Mouse (Mus musculus) limb, embryonic 14.5 days (tissue): ENCODE results near the gene Pramef12. TPM values are rescaled to one million over a fixed set of nuclear protein-coding genes. Genes with fewer than 3 reads are reported as not detected.
A peak's percentile ranks its signal among the peaks of the same experiment; 100 is the strongest.
"Not testable (repeated sequence)": the region's sequence is repeated elsewhere in the genome, so short reads cannot be mapped to it uniquely, and the experiment has no call there.

Experiments
- ATAC-seq: fragments of 200-750 bp; cut with Nextera tagmentation; 2 replicates; pipeline ENCODE4 v1.8.0; 2017; ENCODE audit warnings: low read depth, moderate number of reproducible peaks, moderate TSS enrichment; ENCODE audit not compliant: low FRiP score
- DNase-seq: peaks from one replicate; pipeline ENCODE4 v3.0.0-alpha.2; 2015; ENCODE audit warnings: low spot score
- H3K27ac ChIP-seq: fragments of 300-500 bp; sonication (generic); replicated peaks from 2 replicates; pipeline ENCODE4 v1.5.1; 2014; ENCODE audit warnings: low read depth, mild to moderate bottlenecking, low read length, moderate library complexity, mixed read lengths
- H3K27me3 ChIP-seq: fragments of 300-500 bp; sonication (generic); 2 replicates; pipeline ENCODE4 v1.6.1; 2014; ENCODE audit warnings: low read length, mixed read lengths; ENCODE audit not compliant: control insufficient read depth, insufficient read depth
- H3K36me3 ChIP-seq: fragments of 300-500 bp; sonication (generic); 2 replicates; pipeline ENCODE4 v1.6.1; 2014; ENCODE audit warnings: mild to moderate bottlenecking, low read length, moderate library complexity, mixed read lengths; ENCODE audit not compliant: control insufficient read depth, insufficient read depth
- H3K4me1 ChIP-seq: fragments of 300-500 bp; sonication (generic); 2 replicates; pipeline ENCODE4 v1.6.1; 2014; ENCODE audit warnings: antibody characterized with exemption, low read length, mixed read lengths; ENCODE audit not compliant: control insufficient read depth, insufficient read depth
- H3K4me2 ChIP-seq: fragments of 300-500 bp; sonication (generic); replicated peaks from 2 replicates; pipeline ENCODE4 v1.6.1; 2014; ENCODE audit warnings: low read depth, mild to moderate bottlenecking, low read length, moderate library complexity; ENCODE audit not compliant: severe bottlenecking
- H3K4me3 ChIP-seq: fragments of 300-500 bp; sonication (generic); replicated peaks from 2 replicates; pipeline ENCODE4 v1.5.1; 2014; ENCODE audit warnings: low read length
- H3K9ac ChIP-seq: fragments of 300-500 bp; sonication (generic); 2 replicates; pipeline ENCODE4 v1.6.1; 2014; ENCODE audit warnings: mild to moderate bottlenecking, low read depth, low read length, moderate library complexity; ENCODE audit not compliant: severe bottlenecking
- H3K9me3 ChIP-seq: fragments of 300-500 bp; sonication (generic); 2 replicates; pipeline ENCODE4 v1.6.1; 2016; ENCODE audit warnings: low read length; ENCODE audit not compliant: control insufficient read depth
- POLR2A ChIP-seq: fragments of 200-500 bp; IDR thresholded peaks from 2 replicates; pipeline ENCODE4 v1.8.0; 2012; ENCODE audit warnings: inconsistent platforms, mild to moderate bottlenecking, moderate library complexity, borderline replicate concordance; ENCODE audit not compliant: insufficient read depth, insufficient read length; ENCODE audit errors: extremely low read depth
- WGBS: fragments of 180-500 bp; shearing (Covaris S2); extraction: QIAGEN DNeasy Blood & Tissue Kit; methylation state at CpG from one replicate; pipeline ENCODE4 v1.1.7; 2014; 5-methylcytosine and 5-hydroxymethylcytosine counted together
- polyA plus RNA-seq, 2 experiments: library from polyadenylated mRNA; depleted of rRNA in 1 of 2; stranded (reverse) in 1 of 2; unstranded in 1 of 2; fragments of >200 nt; fragmentation: Nextera tagmentation in 1 of 2; extraction: Ambion mirVana in 1 of 2; gene quantifications; 2 replicates each; pipeline versions ENCODE4 v1.2.1 to v1.2.3; 2012 to 2014

The Pramef12 gene
- polyA plus RNA-seq, 2 experiments = 0.33 to 0.75 TPM

DNA sequence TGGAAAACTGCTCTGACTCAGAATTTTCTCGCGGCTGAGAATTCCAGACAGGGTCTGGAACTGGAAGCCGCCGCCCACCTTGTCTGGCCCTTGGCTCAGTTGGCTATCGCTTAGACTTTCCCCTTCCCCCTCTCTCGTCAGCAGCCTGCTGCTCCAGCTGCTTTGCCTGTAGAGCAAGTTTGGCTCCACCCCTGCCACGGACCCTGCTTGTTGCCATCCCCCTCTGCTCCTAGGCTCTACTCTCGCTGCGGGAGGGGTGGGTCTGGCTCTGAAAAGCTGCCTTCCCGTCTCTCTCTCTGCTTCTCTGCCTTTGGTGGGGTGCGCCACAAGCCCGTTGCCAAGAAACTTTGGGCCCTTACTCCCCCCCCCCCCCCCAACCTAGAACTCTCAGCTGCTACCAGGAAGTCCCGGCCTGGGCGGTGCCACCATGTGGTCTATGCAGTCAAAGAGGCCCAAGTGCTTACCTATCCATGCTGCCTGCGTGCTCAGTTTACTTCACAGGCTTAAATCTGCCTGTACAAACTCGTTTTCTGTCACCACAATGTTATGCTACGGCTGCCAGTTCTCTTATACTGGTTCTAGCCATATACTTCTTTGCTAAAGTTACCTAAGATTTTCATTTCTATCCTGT, 3.7 kb downstream of the Pramef12 start:
- Histone ChIP-seq H3K4me2 (peak overlapping the region; percentile 44), H3K4me1 (no peaks in the 10 kb centered on the region), H3K9ac (peak overlapping the region; percentile 42; the same call in 1 of the 2 replicates), H3K27me3 (no peaks in the 10 kb centered on the region), H3K27ac (peak overlapping the region; percentile 79), H3K9me3 (no peaks in the 10 kb centered on the region), H3K36me3 (no peaks in the 10 kb centered on the region), H3K4me3 (peak overlapping the region; percentile 30)
- no peak for TF ChIP-seq POLR2A
- peak; percentile 94 for ATAC-seq
- 4% methylated on average over 16 of the region's 17 CpGs for WGBS
- peak; percentile 87 for DNase-seq

DNA sequence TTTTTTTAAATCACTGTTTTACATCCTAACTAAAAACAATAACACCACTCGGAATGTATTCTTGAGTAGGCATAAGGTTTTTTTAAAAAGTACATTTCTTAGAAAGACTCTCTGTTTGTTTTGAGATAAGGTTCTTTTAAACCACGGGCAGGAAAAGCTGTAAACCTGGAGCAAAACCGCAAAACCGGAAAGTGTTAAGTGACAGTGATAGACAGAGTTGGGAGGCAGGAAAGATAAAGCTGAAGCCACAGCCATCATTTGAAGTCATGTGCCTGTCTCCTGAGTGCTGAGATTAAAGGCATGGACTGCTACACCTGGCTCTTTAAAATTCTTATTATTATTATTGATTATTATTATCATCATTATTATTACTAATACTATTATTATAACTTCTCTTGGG, 5.6 kb downstream of the Pramef12 start:
- no peaks in the 10 kb centered on the region for H3K36me3 ChIP-seq
- ATAC-seq = no peak
- DNase-seq = no peak
- H3K27ac ChIP-seq = no peak overlapping the region
- H3K27me3 ChIP-seq = no peaks in the 10 kb centered on the region
- H3K4me1 ChIP-seq = no peaks in the 10 kb centered on the region
- WGBS = 57% methylated on average over 4 of the region's 4 CpGs
- TF ChIP-seq POLR2A = no peak
- H3K4me3 ChIP-seq = no peak overlapping the region
- no peaks in the 10 kb centered on the region for H3K9me3 ChIP-seq
- no peak overlapping the region for H3K4me2 ChIP-seq
- H3K9ac ChIP-seq = no peak overlapping the region

DNA sequence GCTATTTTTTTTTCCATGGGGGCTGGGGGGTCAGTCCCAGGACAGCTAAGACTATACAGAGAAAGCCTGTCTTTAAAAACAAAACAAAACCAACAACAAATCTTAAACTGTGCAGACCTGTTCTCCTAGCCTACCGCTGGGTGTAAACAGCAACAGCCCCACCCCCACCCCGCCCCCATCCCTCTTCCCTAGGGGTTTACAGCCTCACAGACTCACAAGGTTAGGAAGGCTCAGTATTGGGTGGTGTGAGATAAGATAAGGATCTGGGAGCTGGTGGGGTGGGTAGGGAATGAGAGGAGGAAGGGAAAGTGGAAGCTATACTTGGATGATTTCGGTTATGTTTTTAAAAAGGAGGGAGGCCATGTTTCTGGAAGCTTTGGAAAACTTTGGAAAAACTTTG, 11.9 kb downstream of the Pramef12 start:
- H3K4me1 ChIP-seq = no peaks in the 10 kb centered on the region
- TF ChIP-seq POLR2A = no peak
- 30% methylated on average over 3 of the region's 3 CpGs for WGBS
- no peak for DNase-seq
- H3K36me3 ChIP-seq = no peaks in the 10 kb centered on the region
- ATAC-seq = no peak
- no peaks in the 10 kb centered on the region for H3K27me3 ChIP-seq
- no peaks in the 10 kb centered on the region for H3K9me3 ChIP-seq
- no peak overlapping the region for H3K9ac ChIP-seq
- no peak overlapping the region for H3K4me3 ChIP-seq
- H3K4me2 ChIP-seq = no peak overlapping the region
- H3K27ac ChIP-seq = no peak overlapping the region

DNA sequence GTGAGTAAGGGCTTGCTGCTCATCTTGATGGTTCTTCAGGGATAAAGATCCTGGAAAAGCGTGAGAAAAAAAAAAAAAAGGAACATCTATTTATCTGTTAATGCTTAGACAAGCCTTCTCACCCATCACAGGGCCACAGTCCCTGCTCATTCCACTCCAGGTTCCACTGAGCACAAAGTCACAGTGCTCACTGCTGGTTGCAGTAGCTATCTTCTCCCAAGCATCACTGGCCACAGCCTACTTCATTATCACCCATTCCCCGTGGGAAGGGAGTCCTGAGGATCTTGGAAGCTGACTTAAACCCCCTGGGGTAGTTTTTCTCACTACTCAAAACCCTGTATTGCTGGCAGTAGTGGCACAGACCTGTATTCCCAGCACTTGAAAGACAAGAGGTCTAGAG, 30.4 kb downstream of the Pramef12 start, which contains the start of gene Pramef20:
Gene Pramef20, minus strand, starts transcription at position 23 of the 400 bp plus-strand sequence.
- no peaks in the 10 kb centered on the region for H3K27me3 ChIP-seq
- no peaks in the 10 kb centered on the region for H3K36me3 ChIP-seq
- ATAC-seq = no peak
- H3K9ac ChIP-seq = no peak within 1 kb of the TSS
- H3K4me3 ChIP-seq = no peak within 1 kb of the TSS
- H3K27ac ChIP-seq = no peak within 1 kb of the TSS
- no peaks in the 10 kb centered on the region for H3K4me1 ChIP-seq
- WGBS = 56% methylated on average over 2 of the region's 2 CpGs
- H3K4me2 ChIP-seq = no peak within 1 kb of the TSS
- DNase-seq = no peak
- no peaks in the 10 kb centered on the region for H3K9me3 ChIP-seq
- TF ChIP-seq POLR2A = no peak

DNA sequence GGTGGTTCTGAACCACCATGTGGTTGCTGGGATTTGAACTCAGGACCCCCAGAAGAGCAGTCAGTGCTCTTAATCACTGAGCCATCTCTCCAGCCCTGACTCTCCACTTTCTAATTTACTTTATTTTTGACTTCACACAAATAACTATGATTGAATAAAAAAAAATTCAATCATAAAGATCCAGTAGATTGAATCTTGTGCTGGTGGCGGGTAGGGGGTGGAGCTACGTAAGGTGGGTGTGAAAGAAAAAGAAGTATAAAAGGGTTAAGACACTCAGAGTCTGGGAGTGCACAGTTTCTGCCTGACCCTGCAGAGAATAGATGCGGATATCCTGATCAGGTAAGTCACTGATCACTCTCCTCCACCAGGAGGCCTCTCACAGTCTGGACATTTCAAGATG, 50.6 kb downstream of the Pramef12 start, which contains the start of gene Gm13119:
Gene Gm13119, plus strand, starts transcription at position 301 of the 400 bp plus-strand sequence.
- H3K27me3 ChIP-seq, H3K9ac ChIP-seq, H3K27ac ChIP-seq, DNase-seq, H3K36me3 ChIP-seq, H3K4me1 ChIP-seq, H3K9me3 ChIP-seq, ATAC-seq, H3K4me2 ChIP-seq, H3K4me3 ChIP-seq: not testable (repeated sequence)
- WGBS = 95% methylated on average over 3 of the region's 3 CpGs

Other genes with a start within 250 kb of the Pramef12 start
- gene Oog3, start 245.8 kb downstream of the Pramef12 start, polyA plus RNA-seq (2012; rRNA removed) = not detected in 2 replicates
- gene Oog3, start 245.8 kb downstream of the Pramef12 start, polyA plus RNA-seq (2014; fragmentation: Nextera tagmentation; extraction: Ambion mirVana) = not detected in 2 replicates
- gene Oog2, start 217.7 kb downstream of the Pramef12 start, polyA plus RNA-seq (2012; rRNA removed) = not detected in 2 replicates
- gene Oog2, start 217.7 kb downstream of the Pramef12 start, polyA plus RNA-seq (2014; fragmentation: Nextera tagmentation; extraction: Ambion mirVana) = not detected in 2 replicates
- not detected in 2 replicates for gene C87977, start 195.1 kb downstream of the Pramef12 start, polyA plus RNA-seq (2012; rRNA removed)
- gene C87977, start 195.1 kb downstream of the Pramef12 start, polyA plus RNA-seq (2014; fragmentation: Nextera tagmentation; extraction: Ambion mirVana) = not detected in 2 replicates
- gene Pramel5, start 128.0 kb downstream of the Pramef12 start, polyA plus RNA-seq (2012; rRNA removed) = not detected in 2 replicates
- 0.25 TPM in 1 of 2 replicates, not detected in the other for gene Pramel5, start 128.0 kb downstream of the Pramef12 start, polyA plus RNA-seq (2014; fragmentation: Nextera tagmentation; extraction: Ambion mirVana)
- gene Gm13128, start 78.2 kb downstream of the Pramef12 start, polyA plus RNA-seq (2012; rRNA removed) = not detected in 2 replicates
- not detected in 2 replicates for gene Gm13128, start 78.2 kb downstream of the Pramef12 start, polyA plus RNA-seq (2014; fragmentation: Nextera tagmentation; extraction: Ambion mirVana)
- gene Gm13119, start 50.5 kb downstream of the Pramef12 start, polyA plus RNA-seq (2012; rRNA removed) = not detected in 2 replicates
- not detected in 2 replicates for gene Gm13119, start 50.5 kb downstream of the Pramef12 start, polyA plus RNA-seq (2014; fragmentation: Nextera tagmentation; extraction: Ambion mirVana)
- gene Pramef20, start 30.5 kb downstream of the Pramef12 start, polyA plus RNA-seq (2012; rRNA removed) = not detected in 2 replicates
- gene Pramef20, start 30.5 kb downstream of the Pramef12 start, polyA plus RNA-seq (2014; fragmentation: Nextera tagmentation; extraction: Ambion mirVana) = not detected in 2 replicates
- gene 1700012P22Rik, start 30.3 kb upstream of the Pramef12 start, polyA plus RNA-seq (2012; rRNA removed) = not detected in 2 replicates
- not detected in 2 replicates for gene 1700012P22Rik, start 30.3 kb upstream of the Pramef12 start, polyA plus RNA-seq (2014; fragmentation: Nextera tagmentation; extraction: Ambion mirVana)
- not detected in 2 replicates for gene Gm9944, start 44.9 kb upstream of the Pramef12 start, polyA plus RNA-seq (2012; rRNA removed)
- not detected in 2 replicates for gene Gm9944, start 44.9 kb upstream of the Pramef12 start, polyA plus RNA-seq (2014; fragmentation: Nextera tagmentation; extraction: Ambion mirVana)
- not detected in 2 replicates for gene Aadacl3, start 55.3 kb upstream of the Pramef12 start, polyA plus RNA-seq (2012; rRNA removed)
- gene Aadacl3, start 55.3 kb upstream of the Pramef12 start, polyA plus RNA-seq (2014; fragmentation: Nextera tagmentation; extraction: Ambion mirVana) = not detected in 2 replicates
- gene 9430007A20Rik, start 111.4 kb upstream of the Pramef12 start, polyA plus RNA-seq (2012; rRNA removed) = not detected in 2 replicates
- not detected in 2 replicates for gene 9430007A20Rik, start 111.4 kb upstream of the Pramef12 start, polyA plus RNA-seq (2014; fragmentation: Nextera tagmentation; extraction: Ambion mirVana)
- gene Gm13124, start 156.7 kb upstream of the Pramef12 start, polyA plus RNA-seq (2012; rRNA removed) = not detected in 2 replicates
- not detected in 2 replicates for gene Gm13124, start 156.7 kb upstream of the Pramef12 start, polyA plus RNA-seq (2014; fragmentation: Nextera tagmentation; extraction: Ambion mirVana)
- gene Aadacl4, start 205.2 kb upstream of the Pramef12 start, polyA plus RNA-seq (2012; rRNA removed) = not detected in 2 replicates
- gene Aadacl4, start 205.2 kb upstream of the Pramef12 start, polyA plus RNA-seq (2014; fragmentation: Nextera tagmentation; extraction: Ambion mirVana) = not detected in 2 replicates